Mouse (Mus musculus): ENCODE results near the gene Armc2. TPM values are rescaled to one million over a fixed set of nuclear protein-coding genes. Genes with fewer than 3 reads are reported as not detected.

Gene Armc2
- total and polyA plus RNA-seq, 3 experiments: 0.34 to 0.99 (median 0.90) TPM

GRCm38 (mm10) chr10:41995051-41995450 is 23.2 kb downstream of the Armc2 start:
- no peak for DNase-seq (ENCODE audit: extremely low read depth)
- no peak overlapping the region for H3K4me3 ChIP-seq (replicated peaks in 1 of 3; ENCODE audit: low read depth in 2 of 3, low read length in 2 of 3, poor library complexity in 1 of 3)
- no peak overlapping the region for H3K9ac ChIP-seq (ENCODE audit: insufficient read depth, low read depth)
- H3K9me3 ChIP-seq (replicated peaks; ENCODE audit: low read length): no peaks in the 10 kb centered on the region
- in situ Hi-C loops (cut with MboI; ENCODE audit: low pct_ligation_motif_present, low pct_unique_long_range_greater_than_20kb, low sequenced_read_pairs): no loop called here
- no peaks in the 10 kb centered on the region for H3K79me2 ChIP-seq (replicated peaks; ENCODE audit: control insufficient read depth, extremely low read depth, insufficient read depth, poor library complexity, severe bottlenecking)
- H3K36me3 ChIP-seq (replicated peaks in 1 of 2; ENCODE audit: control insufficient read depth in 1 of 2, insufficient read depth in 1 of 2, low read length in 1 of 2): no peaks in the 10 kb centered on the region
- no peak overlapping the region for H3K27ac ChIP-seq (ENCODE audit: insufficient read depth, low read depth)
- dilution Hi-C loops (cut with MboI; ENCODE audit: extremely low pct_ligation_motif_present, extremely low pct_unique_long_range_greater_than_20kb, low sequenced_read_pairs): no loop called here
- H3K27me3 ChIP-seq (replicated peaks): no peaks in the 10 kb centered on the region
- TF ChIP-seq ZNF384 (IDR thresholded peaks at IDR 0.05; ENCODE audit: low read depth, low read length): no peak
- TF ChIP-seq RAD21 (IDR thresholded peaks at IDR 0.05; ENCODE audit: low read depth, low read length): no peak
- TF ChIP-seq JUN (IDR thresholded peaks at IDR 0.05; ENCODE audit: insufficient read depth, low read depth, low read length): no peak
- TF ChIP-seq ZC3H11A (IDR thresholded peaks at IDR 0.05; ENCODE audit: low read depth, low read length): no peak
- TF ChIP-seq UBTF (IDR thresholded peaks at IDR 0.05; ENCODE audit: low read depth, low read length): no peak
- no peak for TF ChIP-seq MEF2A (IDR thresholded peaks at IDR 0.05; ENCODE audit: borderline replicate concordance, low read depth, low read length)
- TF ChIP-seq IRF4 (IDR thresholded peaks at IDR 0.05; ENCODE audit: low read depth, low read length): no peak
- TF ChIP-seq KAT2A (IDR thresholded peaks at IDR 0.05; ENCODE audit: insufficient replicate concordance, low read length): no peak
- no peak for TF ChIP-seq MXI1 (IDR thresholded peaks at IDR 0.05; ENCODE audit: low read depth, low read length)
- no peak for TF ChIP-seq USF2 (conservative IDR thresholded peaks at IDR 0.05; ENCODE audit: low read depth, low read length)
- no peaks in the 10 kb centered on the region for H3K4me1 ChIP-seq (ENCODE audit: control insufficient read depth in 1 of 2, insufficient read depth in 2 of 2)
- H3K4me2 ChIP-seq (ENCODE audit: insufficient read depth, low read depth, poor library complexity, severe bottlenecking): no peak overlapping the region

DNA sequence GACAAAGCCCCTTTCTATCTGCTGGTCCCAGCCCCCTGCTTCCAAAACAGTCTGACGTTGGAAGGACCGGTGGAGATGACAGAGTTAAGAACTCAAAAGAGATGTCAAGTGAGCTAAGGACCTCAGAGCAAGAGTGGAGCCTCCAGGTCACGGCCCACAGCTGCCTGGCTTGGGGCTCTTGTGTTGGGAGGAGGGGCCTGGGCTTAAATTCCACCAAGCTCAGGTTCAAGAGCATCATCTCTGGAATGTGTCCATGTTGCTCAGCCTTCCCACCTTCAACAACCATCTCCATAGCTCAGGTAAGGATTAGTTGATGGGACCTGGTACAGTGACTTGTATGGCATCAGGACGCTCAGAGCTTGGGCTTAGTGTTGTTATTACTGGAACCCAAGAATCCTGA is 23.7 kb downstream of the Armc2 start:
- no peak overlapping the region for H3K4me3 ChIP-seq (replicated peaks in 1 of 3; ENCODE audit: low read depth in 2 of 3, low read length in 2 of 3, poor library complexity in 1 of 3)
- in situ Hi-C loops (cut with MboI; ENCODE audit: low pct_ligation_motif_present, low pct_unique_long_range_greater_than_20kb, low sequenced_read_pairs) (no loop called here), dilution Hi-C loops (cut with MboI; ENCODE audit: extremely low pct_ligation_motif_present, extremely low pct_unique_long_range_greater_than_20kb, low sequenced_read_pairs) (no loop called here)
- no peaks in the 10 kb centered on the region for H3K79me2 ChIP-seq (replicated peaks; ENCODE audit: control insufficient read depth, extremely low read depth, insufficient read depth, poor library complexity, severe bottlenecking)
- H3K36me3 ChIP-seq (replicated peaks in 1 of 2; ENCODE audit: control insufficient read depth in 1 of 2, insufficient read depth in 1 of 2, low read length in 1 of 2): no peaks in the 10 kb centered on the region
- H3K4me1 ChIP-seq (ENCODE audit: control insufficient read depth in 1 of 2, insufficient read depth in 2 of 2): no peaks in the 10 kb centered on the region
- H3K4me2 ChIP-seq (ENCODE audit: insufficient read depth, low read depth, poor library complexity, severe bottlenecking): no peak overlapping the region
- no peak for DNase-seq (ENCODE audit: extremely low read depth)
- H3K9ac ChIP-seq (ENCODE audit: insufficient read depth, low read depth): no peak overlapping the region
- TF ChIP-seq JUN (IDR thresholded peaks at IDR 0.05; ENCODE audit: insufficient read depth, low read depth, low read length) (no peak), CTCF (conservative IDR thresholded peaks at IDR 0.05 in 1 of 2, IDR thresholded peaks at IDR 0.05 in 1 of 2; ENCODE audit: low read depth in 2 of 2, low read length in 2 of 2) (no peak), SIN3A (IDR thresholded peaks at IDR 0.05; ENCODE audit: low read length) (no peak), UBTF (IDR thresholded peaks at IDR 0.05; ENCODE audit: low read depth, low read length) (no peak), PAX5 (IDR thresholded peaks at IDR 0.05; ENCODE audit: low read length) (no peak), JUND (conservative IDR thresholded peaks at IDR 0.05; ENCODE audit: low read depth, low read length) (no peak), USF2 (conservative IDR thresholded peaks at IDR 0.05; ENCODE audit: low read depth, low read length) (no peak), POLR2A (IDR thresholded peaks at IDR 0.05; ENCODE audit: low read depth, low read length) (no peak), HCFC1 (IDR thresholded peaks at IDR 0.05; ENCODE audit: low read depth, low read length) (no peak), TBP (conservative IDR thresholded peaks at IDR 0.05; ENCODE audit: low read depth, low read length) (no peak), NELFE (IDR thresholded peaks at IDR 0.05; ENCODE audit: low read depth, low read length) (no peak)
- H3K27me3 ChIP-seq (replicated peaks): no peaks in the 10 kb centered on the region
- H3K9me3 ChIP-seq (replicated peaks; ENCODE audit: low read length): no peaks in the 10 kb centered on the region
- H3K27ac ChIP-seq (ENCODE audit: insufficient read depth, low read depth): no peak overlapping the region

Data from CH12.LX (cell line).